Mouse (Mus musculus): ENCODE measurements around the gene Gjc2.

The Gjc2 gene

DNA sequence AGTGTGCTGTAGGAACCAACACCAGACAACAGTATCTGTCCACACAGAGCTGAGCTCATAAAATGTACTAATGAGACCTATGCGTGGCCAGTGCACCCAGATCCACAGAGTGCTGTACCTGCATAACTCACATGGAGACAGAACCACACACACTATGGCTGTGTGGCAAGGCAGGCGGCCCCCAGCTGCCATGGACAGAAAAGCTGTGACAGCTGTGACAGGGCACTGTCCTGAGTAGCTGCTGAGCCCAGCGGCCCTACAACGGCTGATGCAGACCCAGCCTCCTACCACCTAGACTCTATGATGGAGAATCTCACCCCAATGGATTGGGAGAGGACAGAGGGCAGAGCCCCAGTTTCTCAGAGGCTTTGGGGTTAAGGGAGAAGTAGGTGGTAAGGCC, 23.5 kb downstream of the Gjc2 start:
- no peak for DNase-seq

GRCm38 (mm10) chr11:59159099-59159498, 23.9 kb downstream of the Gjc2 start:
- no peak for DNase-seq

GRCm38 (mm10) chr11:59155900-59156299, 27.1 kb downstream of the Gjc2 start:
- no peak for DNase-seq

DNA sequence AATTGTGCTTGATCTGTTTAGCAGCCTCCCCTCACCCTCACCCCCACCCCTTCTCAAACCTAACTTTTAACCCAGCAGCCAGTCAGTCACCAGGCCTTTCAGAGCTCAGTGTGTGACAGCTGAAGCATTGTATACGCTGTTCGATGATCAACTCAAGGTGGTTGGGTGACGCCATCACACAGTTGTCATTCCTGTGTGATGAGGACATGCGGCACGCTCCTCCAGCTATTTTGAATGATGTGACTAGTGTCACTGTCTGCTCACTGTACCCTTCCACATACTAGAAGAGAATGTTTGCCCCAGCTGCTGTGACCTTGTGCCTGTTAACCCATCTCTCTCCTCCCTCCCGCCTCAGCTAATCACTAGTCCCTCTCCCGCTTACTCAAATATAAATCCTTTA, 28.8 kb downstream of the Gjc2 start:
- no peak for DNase-seq

DNA sequence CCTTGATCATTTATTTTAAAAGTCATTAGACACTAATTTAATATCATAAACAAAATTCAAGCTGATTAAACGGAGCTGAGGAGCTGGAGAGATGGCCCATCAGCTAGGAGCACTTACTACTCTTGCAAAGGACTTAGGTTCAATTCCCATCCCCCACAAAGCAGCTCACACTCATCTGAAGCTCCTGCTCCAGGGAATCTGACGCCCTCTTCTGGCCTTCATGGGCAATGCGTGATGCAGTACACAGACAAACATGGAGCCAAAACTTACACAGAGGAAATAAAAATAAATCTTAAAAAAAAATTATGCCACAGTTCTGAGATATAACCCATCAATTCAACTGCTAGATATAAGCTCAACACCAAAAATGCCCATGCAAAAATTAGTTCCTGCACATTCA, 31.3 kb downstream of the Gjc2 start:
- DNase-seq = no peak

- no peak for DNase-seq
Measured at GRCm38 (mm10) chr11:59149302-59149701, 33.7 kb downstream of the Gjc2 start.

GRCm38 (mm10) chr11:59142962-59143361, 40.1 kb downstream of the Gjc2 start:
- DNase-seq = no peak

DNA sequence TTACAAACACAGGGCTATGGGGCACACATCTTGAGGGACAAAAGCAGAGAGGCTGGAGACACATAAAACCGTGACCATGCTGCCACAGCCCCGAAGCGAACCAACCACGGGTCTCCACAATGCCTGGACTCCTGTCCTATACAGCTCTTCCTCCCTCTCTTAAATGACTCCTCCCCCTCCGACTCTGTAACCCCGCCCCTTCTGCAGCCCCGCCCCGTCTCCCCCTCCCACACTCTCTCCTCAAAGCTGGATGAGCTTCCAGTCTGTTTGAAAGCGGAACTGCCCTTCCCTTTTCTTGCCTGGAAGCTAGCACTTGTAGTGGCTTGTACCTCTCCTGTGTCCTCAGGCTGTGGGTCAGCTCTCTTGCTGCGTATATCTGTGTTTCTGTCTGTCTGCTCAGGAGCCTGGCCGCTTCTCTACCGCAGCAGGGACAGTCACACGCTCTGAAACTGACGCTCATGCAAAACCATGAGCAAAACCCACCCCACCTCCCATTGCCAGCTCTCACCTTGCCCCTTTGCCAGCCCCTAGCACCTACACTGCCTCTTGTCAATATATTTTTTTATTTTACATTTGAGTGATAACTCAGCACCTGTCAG, 41.1 kb downstream of the Gjc2 start:
- no peak for DNase-seq

GRCm38 (mm10) chr11:59138537-59139486, 44.2 kb downstream of the Gjc2 start:
- no peak for DNase-seq

- DNase-seq = no peak
Measured at GRCm38 (mm10) chr11:59136994-59137706, 45.9 kb downstream of the Gjc2 start.

- no peak for DNase-seq
Measured at GRCm38 (mm10) chr11:59135904-59136452, 47.0 kb downstream of the Gjc2 start, which contains the start of gene Obscn. TSS of gene Obscn (minus strand) at chr11:59136402.

- DNase-seq = no peak
Measured at GRCm38 (mm10) chr11:59135051-59135820, 47.8 kb downstream of the Gjc2 start.

GRCm38 (mm10) chr11:59134373-59134997, 48.5 kb downstream of the Gjc2 start:
- no peak for DNase-seq

DNA sequence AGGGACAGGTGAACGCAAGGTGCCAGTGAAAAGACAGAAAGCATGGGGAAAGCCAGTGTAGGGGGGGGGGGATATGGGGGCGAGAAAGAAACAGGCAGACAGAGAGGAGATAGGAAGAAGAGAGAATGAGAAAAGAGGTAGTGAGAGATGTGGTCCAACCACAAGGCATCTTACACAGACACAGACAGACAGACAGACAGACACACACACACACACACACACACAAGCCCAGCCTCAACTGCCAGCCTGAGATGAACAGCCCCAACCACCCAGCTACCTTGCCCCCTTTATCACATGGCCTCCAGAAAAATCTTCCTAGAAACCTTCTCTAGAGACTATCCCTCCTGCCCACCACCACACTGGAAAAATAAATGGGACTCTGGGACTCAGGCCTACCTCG, 50.9 kb downstream of the Gjc2 start:
- no peak for DNase-seq

DNA sequence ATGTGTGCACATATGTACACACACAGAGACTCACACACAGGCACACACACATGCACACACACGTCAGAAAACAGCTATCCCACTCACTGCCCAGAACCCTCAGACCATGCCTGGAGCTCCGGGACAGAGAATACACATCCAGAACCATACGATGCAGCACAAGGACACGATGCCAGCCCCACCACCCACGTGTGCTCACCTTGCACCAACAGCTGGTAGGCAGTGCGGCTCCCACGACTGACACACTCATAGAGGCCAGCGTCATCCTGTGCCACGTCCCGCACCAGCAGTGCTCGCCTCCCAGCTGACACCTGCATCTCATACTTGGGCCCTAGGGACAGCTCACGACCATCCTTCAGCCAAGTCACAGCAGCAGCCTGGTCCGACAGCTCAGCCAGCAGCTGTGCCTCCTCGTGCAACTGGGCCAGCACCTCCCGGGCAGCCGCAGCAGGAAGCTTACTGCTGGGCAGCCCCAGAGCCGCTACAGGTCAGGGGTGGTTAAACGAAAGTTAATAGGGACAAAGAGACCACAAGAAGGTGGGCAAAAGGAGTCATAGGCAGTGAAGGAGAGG, 51.6 kb downstream of the Gjc2 start:
- no peak for DNase-seq

DNA sequence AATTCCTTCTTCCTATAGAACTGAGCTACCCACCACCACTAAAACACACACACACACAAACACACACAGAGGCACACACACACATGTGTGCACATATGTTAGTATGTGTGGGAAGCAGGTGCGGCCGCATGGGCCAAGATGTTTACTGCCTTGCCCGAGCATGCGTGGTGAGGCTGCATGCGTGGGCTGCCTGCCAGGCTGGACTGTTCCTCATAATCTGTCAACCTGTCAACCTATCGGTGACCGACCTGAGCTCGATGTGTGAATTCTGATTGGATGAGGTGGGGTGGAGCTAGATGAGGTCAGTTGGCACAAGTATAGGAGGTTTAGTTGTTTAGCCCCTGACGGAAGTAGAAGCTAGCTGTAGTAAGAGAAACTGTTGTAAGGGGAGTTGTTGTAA, 52.2 kb downstream of the Gjc2 start:
- no peak for DNase-seq

All from cerebellum, adult 11 months (tissue).